Mouse (Mus musculus) CD4-positive, CD25-positive, alpha-beta regulatory T cell, adult 2 months (primary cell): Measurements from ENCODE around the gene Syt17.

ENCODE experiments used
- DNase-seq: peaks from one replicate; pipeline ENCODE4 v3.0.0-alpha.2; 2012; ENCODE audit warnings: low read depth, low spot score

Gene Syt17

GRCm38 (mm10) chr7:118462818-118463762 lies 15.1 kb upstream of the Syt17 start:
- DNase-seq: no peak

GRCm38 (mm10) chr7:118461400-118462136 lies 13.5 kb upstream of the Syt17 start:
- DNase-seq: no peak

- no peak for DNase-seq
These were observed 5.7 kb upstream of the Syt17 start for GRCm38 (mm10) chr7:118453722-118454121.

DNA sequence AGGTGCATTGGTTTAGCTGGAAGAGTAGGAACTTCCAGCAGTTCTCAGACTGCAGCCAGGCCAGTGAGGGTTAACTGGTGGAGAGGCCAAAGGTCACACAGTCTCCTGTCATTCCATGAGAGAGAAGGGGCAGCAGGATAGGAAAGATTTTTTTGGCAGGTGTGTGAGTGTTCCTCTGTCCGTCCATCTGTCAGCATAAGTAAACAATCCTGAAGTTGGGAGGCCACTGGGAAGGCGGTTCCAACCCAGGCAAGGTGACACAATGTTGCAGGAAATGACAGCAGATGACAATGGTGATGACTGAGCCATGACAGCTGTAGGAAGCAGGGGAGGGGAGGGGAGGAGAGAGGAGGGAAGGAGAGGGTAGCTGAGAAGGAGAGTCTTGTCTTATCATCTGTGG lies 4.9 kb upstream of the Syt17 start:
- no peak for DNase-seq

DNA sequence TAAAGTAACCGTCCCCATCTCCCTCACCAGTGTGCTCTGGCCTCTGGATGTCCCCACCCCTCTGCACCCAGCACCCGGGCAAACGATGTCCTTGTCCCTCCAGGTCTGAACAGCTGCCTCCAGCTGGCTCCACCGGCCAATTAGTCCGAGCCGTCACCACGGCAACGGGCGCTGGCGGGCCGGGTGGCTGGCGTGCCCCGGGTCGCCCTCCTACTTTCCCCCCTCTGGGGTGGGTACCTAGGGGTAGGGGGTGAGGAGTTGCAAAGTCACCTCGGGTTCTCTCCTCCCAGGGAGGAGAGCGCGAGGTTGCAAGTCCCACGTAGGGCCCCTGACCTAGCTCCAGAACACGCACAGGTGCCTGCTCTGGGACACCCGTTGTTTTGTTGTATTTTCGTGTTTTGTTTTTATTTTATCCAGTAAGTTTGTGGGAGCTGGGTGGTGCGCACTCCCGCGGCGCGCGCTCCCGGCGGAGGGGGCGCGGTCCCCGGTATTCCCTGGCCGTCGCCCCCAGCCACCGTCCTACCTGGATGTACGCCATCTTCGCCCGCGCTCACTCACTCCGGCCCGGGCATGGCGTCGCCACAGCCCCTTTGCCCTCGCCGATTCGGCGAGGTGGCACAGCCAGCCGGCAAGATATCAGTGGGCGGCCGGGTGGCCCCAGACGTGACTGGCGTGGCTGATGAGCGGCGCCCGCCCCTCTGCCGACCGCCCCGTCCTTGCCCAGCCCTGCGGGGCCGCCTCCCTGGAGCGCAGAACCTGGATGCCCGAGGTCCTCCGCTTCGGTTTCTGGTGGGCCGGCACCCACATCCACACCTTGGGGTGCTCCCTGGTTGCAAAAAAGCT lies 510 bp downstream of the Syt17 start:
- no peak for DNase-seq

- DNase-seq: no peak
These were observed 4.0 kb downstream of the Syt17 start for GRCm38 (mm10) chr7:118443895-118444485.

GRCm38 (mm10) chr7:118443371-118443770 lies 4.7 kb downstream of the Syt17 start:
- no peak for DNase-seq

DNA sequence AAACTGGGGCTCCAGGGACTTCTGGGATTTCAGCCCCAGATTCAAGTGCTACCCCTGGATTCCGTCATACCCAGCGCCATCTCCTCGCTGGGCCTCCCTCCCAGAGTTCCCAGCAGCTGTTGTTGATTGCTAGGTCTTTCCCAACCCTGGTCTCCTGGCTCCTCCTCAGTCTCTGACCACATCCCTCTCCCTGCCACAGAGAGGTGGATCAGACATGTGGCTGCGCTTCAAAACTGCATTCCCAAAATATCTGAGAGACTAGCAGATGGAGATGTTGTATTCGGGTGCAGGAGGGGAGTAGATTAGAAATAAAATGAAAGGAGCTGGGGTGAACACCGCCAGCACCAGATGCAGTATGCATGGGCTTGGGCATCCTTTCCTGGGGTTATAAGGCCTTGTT lies 6.5 kb downstream of the Syt17 start:
- no peak for DNase-seq

DNA sequence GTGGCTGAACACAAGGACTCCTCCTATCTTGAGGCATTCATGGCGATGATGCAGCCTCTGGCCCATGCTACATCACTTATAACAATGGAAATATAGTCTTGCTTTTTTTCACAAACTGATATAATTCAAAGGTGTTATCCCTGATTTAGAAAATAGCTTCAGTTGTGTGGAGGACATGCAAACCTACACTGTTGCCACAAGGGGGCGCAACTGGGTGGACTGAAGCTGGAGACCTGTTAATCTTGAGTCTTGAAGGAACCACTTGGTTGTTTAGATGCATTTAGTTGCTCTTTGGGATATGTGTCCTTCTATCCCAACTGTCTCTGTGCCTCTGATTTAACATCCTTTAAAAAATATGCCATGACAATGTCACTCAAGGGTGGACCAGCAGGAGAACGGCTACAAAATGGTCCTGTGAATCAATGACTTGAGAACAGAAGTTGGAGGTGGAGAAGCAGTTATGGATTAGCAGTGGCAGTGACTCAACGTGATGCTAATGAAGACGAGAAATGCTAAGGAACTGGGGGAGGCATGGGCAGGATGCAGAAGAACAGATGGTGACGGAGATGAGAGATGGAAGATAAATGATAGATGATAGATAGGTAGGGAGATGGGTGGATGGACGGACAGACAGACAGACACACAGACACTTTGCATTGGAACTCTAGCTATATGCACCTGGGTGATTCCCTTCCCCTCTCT lies 10.8 kb downstream of the Syt17 start:
- peak; percentile 63 for DNase-seq

GRCm38 (mm10) chr7:118428937-118429336 lies 19.1 kb downstream of the Syt17 start:
- DNase-seq: no peak

DNA sequence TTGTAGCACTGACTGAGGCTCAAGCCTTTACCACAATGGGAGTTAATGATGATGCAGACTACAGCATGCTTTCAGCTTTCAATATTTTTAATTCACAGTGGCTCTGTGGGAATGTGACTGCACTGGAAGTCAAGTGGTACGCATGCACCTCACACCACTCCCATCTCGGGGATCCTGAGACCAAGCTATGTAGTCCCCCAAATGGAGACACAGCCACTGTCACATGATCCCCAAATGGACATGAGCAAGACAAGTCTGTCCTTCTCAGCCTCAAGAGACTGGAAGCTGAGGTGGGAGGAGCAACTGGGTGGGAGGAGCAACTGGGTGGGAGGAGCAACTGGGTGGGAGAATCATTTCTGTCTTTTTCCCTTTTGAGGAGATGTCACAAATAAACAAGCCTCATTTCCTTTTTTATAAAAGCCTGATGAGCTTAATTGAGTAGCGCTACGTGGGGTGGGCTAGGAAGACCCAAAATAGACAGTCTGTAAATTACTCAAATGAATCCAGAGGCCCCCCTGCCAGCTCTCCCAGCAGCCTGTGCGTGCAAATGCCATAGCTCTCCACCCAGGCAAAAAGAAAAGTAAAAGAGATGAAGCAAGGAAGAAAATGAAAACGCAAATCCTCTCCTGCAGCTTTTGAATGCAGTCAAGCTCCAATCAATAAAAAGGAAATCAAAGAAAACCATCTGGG lies 28.4 kb downstream of the Syt17 start:
- no peak for DNase-seq

- DNase-seq: no peak
These were observed 33.8 kb downstream of the Syt17 start for GRCm38 (mm10) chr7:118414183-118414582.

GRCm38 (mm10) chr7:118411877-118412276 lies 36.1 kb downstream of the Syt17 start:
- no peak for DNase-seq

DNA sequence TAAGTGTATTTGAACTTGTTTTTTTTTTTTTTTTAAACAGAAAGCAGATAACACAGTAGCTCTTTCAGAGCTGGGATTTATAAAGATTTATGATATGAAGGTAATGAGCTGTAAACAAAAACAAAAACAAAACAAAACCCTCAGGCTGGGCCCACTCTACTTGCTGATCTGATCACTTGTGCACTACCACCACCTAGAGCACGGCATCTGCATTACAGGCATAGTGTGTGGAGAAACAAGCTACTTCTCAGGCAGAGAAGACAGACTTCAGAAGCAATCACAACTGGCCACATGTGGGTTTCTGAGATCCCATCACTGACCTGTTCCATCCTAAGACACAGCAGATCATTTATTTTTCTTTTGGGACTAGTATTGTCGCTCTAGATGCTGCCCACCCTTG lies 38.6 kb downstream of the Syt17 start:
- peak; percentile 19 for DNase-seq

GRCm38 (mm10) chr7:118405251-118405650 lies 42.8 kb downstream of the Syt17 start:
- DNase-seq: no peak

GRCm38 (mm10) chr7:118402576-118403022 lies 45.4 kb downstream of the Syt17 start:
- DNase-seq: no peak

- no peak for DNase-seq
These were observed 46.1 kb downstream of the Syt17 start for GRCm38 (mm10) chr7:118401949-118402348.

DNA sequence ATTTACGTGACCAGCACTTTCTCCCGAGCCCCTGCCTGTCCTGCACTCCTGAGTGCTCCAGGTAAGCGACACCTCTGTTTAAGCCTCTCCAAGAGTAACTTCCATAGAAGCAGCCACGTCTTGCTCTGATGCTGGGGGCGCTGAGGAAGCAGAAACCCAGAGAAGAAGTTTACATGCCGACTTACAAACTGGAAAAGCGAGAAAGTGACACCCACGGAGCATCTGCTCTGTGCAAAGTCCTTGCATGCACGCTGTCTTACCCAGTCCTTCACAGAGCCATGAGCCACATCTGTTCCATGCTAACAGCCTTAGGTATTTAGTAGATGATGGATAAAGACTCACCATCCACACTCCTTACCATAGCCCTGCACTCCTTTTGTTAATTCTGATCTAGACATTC lies 48.3 kb downstream of the Syt17 start:
- DNase-seq: no peak

DNA sequence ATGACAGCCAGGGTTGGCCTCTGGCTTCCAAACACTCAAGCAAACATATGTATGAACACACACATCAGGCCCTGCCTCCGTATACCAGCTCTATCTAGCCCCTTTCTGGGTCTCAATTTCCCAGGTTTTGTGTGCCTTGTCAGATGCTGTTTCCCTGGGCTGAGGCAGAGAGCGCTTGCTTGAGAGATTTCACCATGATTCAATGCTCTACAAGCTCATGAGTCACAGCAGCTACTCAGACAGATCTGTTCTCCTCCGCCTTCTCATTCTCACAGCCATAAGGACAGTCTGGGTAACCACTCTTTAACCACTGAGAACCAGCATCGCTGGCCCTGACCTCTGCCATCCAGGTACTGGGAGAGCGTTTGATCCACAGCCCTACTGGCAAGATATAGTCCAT lies 57.3 kb downstream of the Syt17 start:
- DNase-seq: no peak

DNA sequence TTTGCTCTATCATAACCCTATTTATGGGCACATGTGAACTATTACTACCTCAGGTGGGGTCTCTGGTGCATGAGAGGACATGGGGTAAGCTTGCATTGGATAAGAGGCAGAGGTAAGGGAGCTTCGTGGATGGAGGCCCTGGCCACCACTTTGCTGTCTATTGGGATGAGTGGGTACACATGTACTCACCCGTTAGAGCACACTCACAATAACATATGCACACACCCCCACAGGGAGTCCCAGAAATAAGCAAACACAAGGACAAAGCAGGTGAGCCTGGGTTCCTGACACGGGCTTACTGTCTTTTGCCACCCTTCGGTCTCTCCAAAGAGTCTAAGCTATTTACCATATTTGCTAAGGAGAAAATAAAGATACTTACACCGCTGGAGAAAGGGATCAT lies 67.0 kb downstream of the Syt17 start:
- no peak for DNase-seq
